Mouse (Mus musculus) midbrain, embryonic 10.5 days (tissue): ENCODE measurements around the gene Isoc2a. TPM values are rescaled to one million over a fixed set of nuclear protein-coding genes. Genes with fewer than 3 reads are reported as not detected.
"Not testable (repeated sequence)": the region's sequence is repeated elsewhere in the genome, so short reads cannot be mapped to it uniquely, and the experiment has no call there.

ENCODE experiments used
- DNase-seq: peaks from one replicate; pipeline ENCODE4 v3.0.0-alpha.2; 2017; ENCODE audit warnings: low spot score
- H3K27ac ChIP-seq: fragments of 300-500 bp; sonication (generic); replicated peaks from 2 replicates; pipeline ENCODE4 v1.5.1; 2016; ENCODE audit warnings: mild to moderate bottlenecking
- H3K27me3 ChIP-seq: fragments of 300-500 bp; sonication (generic); 2 replicates; pipeline ENCODE4 v1.6.1; 2016; ENCODE audit warnings: low read depth, mild to moderate bottlenecking; ENCODE audit not compliant: poor library complexity, severe bottlenecking
- H3K36me3 ChIP-seq: fragments of 300-500 bp; sonication (generic); 2 replicates; pipeline ENCODE4 v1.6.1; 2016; ENCODE audit warnings: mild to moderate bottlenecking, moderate library complexity
- H3K4me1 ChIP-seq: fragments of 300-500 bp; sonication (generic); 2 replicates; pipeline ENCODE4 v1.6.1; 2016
- H3K4me3 ChIP-seq: fragments of 300-500 bp; sonication (generic); 2 replicates; pipeline ENCODE4 v1.5.1; 2016; ENCODE audit warnings: mild to moderate bottlenecking, moderate library complexity
- H3K9me3 ChIP-seq: fragments of 300-500 bp; sonication (generic); replicated peaks from 2 replicates; pipeline ENCODE4 v1.6.1; 2016; ENCODE audit warnings: mild to moderate bottlenecking
- WGBS: fragments of 180-500 bp; shearing (Covaris S2); methylation state at CpG from one replicate; pipeline ENCODE4 v1.1.7; 2016; 5-methylcytosine and 5-hydroxymethylcytosine counted together
- polyA plus RNA-seq: library from polyadenylated mRNA; unstranded; fragments of >200 nt; fragmentation: Nextera tagmentation; extraction: Ambion mirVana; gene quantifications from 2 replicates; pipeline ENCODE4 v1.2.1, GENCODE M21; 2016

The Isoc2a gene
- polyA plus RNA-seq, 1 experiment from 2014 or later: 0.64 TPM

DNA sequence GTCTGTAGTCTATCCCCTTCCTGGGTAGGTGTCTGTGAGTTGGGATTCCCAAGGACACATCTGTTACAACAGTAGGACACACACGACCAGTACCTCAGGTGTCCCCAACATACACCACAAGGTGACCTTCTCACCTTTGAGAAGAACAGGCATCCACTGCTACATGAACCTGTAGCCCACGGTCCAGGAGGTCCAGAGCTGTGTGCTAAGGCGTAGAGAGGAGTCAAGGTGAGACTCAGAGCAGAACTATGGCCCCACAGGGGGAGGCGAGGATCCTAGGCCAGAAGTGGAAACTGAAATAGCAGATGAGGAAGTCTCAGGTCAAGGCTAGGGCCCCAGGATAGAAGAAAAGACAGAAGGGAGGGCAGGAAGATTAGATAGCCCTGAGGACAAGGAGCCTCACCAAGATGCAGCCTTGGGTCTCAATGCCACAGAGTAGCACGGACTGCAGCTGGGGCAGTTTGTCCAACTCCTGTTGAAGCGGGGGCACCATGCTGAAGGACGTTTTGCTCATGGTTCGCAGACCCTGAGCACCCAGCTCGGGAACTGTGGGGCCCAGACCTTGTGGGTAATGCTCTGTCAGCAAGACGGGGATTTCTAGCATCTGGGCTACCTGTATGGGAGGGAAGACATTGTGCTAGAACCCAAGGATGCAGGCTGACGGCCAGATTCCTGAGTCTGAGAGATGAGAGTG, 26.2 kb upstream of the Isoc2a start:
- 0 out of 2 replicates have a peak, but pooled peaks cover 6% of the 10 kb centered on the region for H3K9me3 ChIP-seq
- H3K36me3 ChIP-seq: no peaks in the 10 kb centered on the region
- no peak for DNase-seq
- H3K27me3 ChIP-seq: peaks cover 16% of the 10 kb centered on the region
- H3K4me1 ChIP-seq: no peaks in the 10 kb centered on the region
- 81% methylated on average over 11 of the region's 11 CpGs for WGBS
- H3K27ac ChIP-seq: no peak overlapping the region
- H3K4me3 ChIP-seq: no peak overlapping the region

DNA sequence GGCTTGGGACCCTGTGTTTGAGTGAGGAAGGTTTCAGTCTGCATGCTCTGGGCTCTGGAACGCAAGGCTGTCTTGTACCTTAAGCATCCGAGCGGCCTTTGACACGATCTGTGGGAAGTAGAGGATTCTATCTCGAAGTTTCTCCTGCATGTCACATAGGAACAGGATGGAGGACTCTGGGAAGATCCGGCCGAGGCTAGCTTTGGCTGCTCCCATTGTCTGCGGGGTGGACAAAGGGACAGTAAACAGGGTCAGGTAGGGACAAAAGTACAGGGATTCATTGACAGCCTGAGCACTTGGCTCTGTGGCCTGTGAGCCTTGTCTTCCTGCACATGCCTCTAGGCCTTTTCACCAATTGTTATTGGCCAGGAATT, 25.7 kb upstream of the Isoc2a start:
- 70% methylated on average over 8 of the region's 8 CpGs for WGBS

DNA sequence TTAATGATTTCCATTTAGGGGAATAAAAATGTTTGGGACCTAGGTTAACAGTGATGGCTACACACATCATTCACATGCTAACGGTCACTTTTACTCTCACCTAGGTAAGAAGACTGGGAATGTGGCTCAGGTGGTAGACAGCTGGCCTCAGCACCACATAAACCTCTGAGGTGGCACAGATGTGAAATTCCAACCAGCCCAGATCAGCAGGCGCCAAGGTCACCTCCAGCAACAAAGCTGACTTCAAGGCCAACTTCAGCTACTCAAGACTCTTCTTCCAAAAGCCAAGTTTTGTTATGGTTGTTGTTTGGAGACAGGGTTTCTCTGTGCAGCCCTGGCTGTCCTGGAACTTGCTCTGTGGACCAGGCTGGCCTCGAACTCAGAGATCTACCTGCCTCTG, 23.3 kb upstream of the Isoc2a start:
- no peak overlapping the region for H3K4me3 ChIP-seq
- no peak for DNase-seq
- no peaks in the 10 kb centered on the region for H3K4me1 ChIP-seq
- no peaks in the 10 kb centered on the region for H3K36me3 ChIP-seq
- H3K27ac ChIP-seq: no peak overlapping the region
- 85% methylated on average over 3 of the region's 3 CpGs for WGBS
- no peaks in the 10 kb centered on the region for H3K9me3 ChIP-seq
- H3K27me3 ChIP-seq: no peaks in the 10 kb centered on the region

More for the DNA sequence above, 25.7 kb upstream of the Isoc2a start:
- H3K27ac ChIP-seq: no peak overlapping the region
- H3K4me1 ChIP-seq: no peaks in the 10 kb centered on the region
- no peaks in the 10 kb centered on the region for H3K36me3 ChIP-seq
- H3K4me3 ChIP-seq: no peak overlapping the region
- 0 out of 2 replicates have a peak, but pooled peaks cover 6% of the 10 kb centered on the region for H3K9me3 ChIP-seq
- H3K27me3 ChIP-seq: peaks cover 11% of the 10 kb centered on the region
- DNase-seq: no peak

DNA sequence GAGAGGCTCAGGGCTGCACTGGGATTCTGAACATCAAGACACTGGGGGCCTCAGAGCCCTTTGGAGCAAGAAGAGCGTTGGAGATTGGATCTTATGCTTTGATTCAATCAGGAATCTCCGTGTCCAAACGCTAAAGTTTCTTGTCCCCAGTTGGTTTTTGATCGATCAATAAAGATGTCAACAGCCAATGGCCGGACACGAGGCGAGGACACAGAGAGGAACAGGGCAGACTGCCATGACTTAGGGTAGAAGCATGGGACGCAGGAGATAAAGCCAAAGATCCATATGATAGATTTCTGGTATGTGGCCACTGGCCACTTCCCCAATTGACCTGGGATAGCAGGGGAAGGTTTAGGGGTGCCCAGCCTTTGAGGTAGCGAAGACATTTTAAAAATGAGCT, 20.4 kb upstream of the Isoc2a start:
- Histone ChIP-seq H3K27ac (no peak overlapping the region), H3K9me3 (no peaks in the 10 kb centered on the region), H3K27me3 (no peaks in the 10 kb centered on the region), H3K36me3 (no peaks in the 10 kb centered on the region), H3K4me1 (no peaks in the 10 kb centered on the region), H3K4me3 (no peak overlapping the region)
- no peak for DNase-seq
- WGBS: 88% methylated on average over 9 of the region's 9 CpGs

DNA sequence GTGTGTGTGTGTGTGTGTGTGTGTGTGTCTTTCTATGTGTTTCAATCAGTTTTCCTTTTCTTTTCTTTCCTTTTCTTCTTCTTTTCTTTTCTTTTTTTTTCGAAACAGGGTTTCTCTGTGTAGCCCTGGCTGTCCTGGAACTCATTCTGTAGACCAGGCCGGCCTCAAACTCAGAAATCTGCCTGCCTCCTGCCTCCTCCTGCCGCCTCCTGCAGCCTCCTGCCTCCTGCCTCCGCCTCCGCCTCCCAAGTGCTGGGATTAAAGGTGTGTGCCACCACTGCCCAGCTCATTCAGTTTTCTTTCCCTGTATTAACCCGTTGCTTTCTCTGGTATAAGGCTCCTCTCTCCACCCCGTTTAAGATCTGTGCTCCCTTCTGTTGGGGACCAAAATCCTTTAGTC, 19.6 kb upstream of the Isoc2a start:
- H3K36me3 ChIP-seq: no peaks in the 10 kb centered on the region
- no peaks in the 10 kb centered on the region for H3K4me1 ChIP-seq
- no peaks in the 10 kb centered on the region for H3K27me3 ChIP-seq
- H3K4me3 ChIP-seq: no peak overlapping the region
- no peaks in the 10 kb centered on the region for H3K9me3 ChIP-seq
- DNase-seq: no peak
- 68% methylated on average over 7 of the region's 7 CpGs for WGBS
- H3K27ac ChIP-seq: no peak overlapping the region

DNA sequence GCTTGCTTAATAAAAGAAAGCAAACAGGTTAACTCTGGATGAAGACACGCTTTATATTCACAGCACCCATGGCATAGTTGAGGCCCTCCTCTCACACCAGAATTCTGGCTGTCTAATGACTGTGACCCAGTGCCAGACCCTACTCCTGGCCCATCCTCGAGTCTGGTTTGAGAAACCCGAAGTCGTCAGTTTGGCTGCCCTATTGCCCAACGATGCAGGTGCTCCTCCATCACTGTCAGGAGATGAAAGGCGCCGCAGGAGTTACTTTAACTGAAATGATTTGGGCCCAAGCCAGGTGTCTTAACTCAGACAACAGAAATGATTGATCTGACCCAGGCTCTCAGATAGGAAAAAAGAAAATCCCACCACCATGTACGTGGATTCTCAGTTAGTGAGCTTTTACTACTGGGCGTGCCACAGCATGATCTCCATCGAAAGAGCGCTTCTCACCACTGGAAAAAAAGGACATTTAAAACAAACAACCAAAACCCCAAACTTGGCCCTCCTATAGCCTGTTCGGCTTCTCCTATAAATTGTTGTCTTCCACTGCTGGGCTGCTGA, 17.5 kb upstream of the Isoc2a start:
- Histone ChIP-seq H3K36me3 (no peaks in the 10 kb centered on the region), H3K9me3 (no peaks in the 10 kb centered on the region), H3K27ac (no peak overlapping the region), H3K4me1 (no peaks in the 10 kb centered on the region), H3K27me3 (no peaks in the 10 kb centered on the region), H3K4me3 (no peak overlapping the region)
- DNase-seq: no peak
- 85% methylated on average over 12 of the region's 12 CpGs for WGBS

DNA sequence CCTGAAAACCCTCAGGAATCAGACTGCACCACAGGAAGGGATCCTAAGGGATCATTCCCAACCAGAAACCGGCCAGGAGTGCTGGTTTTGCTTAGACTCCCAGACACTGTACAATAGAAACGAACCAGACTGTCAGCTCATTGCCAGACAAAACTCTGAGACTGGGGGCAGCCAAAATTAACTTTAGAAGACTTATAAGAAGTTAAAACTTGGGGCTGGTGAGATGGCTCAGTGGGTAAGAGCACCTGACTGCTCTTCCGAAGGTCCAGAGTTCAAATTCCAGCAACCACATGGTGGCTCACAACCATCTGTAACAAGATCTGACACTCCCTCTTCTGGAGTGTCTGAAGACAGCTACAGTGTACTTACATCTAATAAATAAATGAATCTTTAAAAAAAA, 16.0 kb upstream of the Isoc2a start:
- not testable (repeated sequence) for DNase-seq, H3K27me3 ChIP-seq, H3K4me3 ChIP-seq, H3K36me3 ChIP-seq, H3K27ac ChIP-seq, H3K4me1 ChIP-seq, H3K9me3 ChIP-seq
- 78% methylated on average over 3 of the region's 3 CpGs for WGBS

DNA sequence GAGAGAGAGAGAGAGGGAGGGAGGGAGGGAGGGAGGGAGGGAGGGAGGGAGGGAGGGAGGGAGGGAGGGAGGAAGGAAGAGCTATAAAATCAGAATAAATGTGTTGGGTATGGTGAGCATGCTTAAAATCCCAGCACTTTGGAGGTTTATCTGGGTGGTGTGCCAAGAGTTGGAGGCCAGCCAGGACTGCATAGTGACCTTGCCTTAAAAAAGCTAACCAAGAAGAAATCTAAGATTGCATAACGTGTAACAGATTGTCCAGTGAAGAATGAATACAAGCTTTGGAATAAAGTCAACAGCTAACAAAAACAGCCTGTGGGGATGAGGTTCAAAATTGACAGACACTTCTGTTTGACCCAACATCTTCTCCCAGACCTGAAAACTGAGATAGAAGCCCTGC, 13.9 kb upstream of the Isoc2a start:
- H3K27ac ChIP-seq: no peak overlapping the region
- H3K4me3 ChIP-seq: no peak overlapping the region
- no peak for DNase-seq
- H3K9me3 ChIP-seq: no peaks in the 10 kb centered on the region; the same call in 1 of the 2 replicates
- WGBS: 73% methylated on average over 1 of the region's 1 CpGs
- no peaks in the 10 kb centered on the region for H3K36me3 ChIP-seq
- peaks cover 17% of the 10 kb centered on the region for H3K4me1 ChIP-seq
- H3K27me3 ChIP-seq: no peaks in the 10 kb centered on the region

DNA sequence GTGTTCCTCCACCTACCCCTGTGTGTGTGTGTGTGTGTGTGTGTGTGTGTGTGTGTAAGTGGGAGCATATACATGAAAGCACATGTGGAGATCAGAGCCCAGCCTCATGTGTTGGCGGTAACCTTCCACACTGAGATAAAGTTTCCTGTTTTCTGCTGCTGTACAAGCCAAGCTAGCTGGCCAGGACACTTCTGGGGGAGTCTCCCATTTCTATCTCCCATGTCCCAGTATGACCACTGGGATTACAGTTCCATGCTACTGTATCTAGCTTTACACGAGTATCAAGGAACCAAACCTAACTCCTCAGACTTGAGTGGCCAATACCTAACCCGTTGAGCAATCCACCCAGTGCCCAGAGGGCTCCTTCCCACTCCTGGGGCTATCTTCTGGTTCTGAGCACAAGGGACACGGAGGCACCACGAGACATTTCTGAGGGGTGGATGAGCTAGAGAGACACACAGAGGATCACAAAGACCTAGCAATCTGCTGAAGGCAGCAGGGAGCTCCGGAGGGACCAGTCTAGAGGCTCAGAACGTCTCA, 13.3 kb upstream of the Isoc2a start:
- Histone ChIP-seq H3K9me3 (no peaks in the 10 kb centered on the region; the same call in 1 of the 2 replicates), H3K4me1 (peaks cover 17% of the 10 kb centered on the region), H3K4me3 (no peak overlapping the region), H3K27me3 (no peaks in the 10 kb centered on the region), H3K27ac (no peak overlapping the region), H3K36me3 (no peaks in the 10 kb centered on the region)
- DNase-seq: no peak
- WGBS: 74% methylated on average over 7 of the region's 7 CpGs

DNA sequence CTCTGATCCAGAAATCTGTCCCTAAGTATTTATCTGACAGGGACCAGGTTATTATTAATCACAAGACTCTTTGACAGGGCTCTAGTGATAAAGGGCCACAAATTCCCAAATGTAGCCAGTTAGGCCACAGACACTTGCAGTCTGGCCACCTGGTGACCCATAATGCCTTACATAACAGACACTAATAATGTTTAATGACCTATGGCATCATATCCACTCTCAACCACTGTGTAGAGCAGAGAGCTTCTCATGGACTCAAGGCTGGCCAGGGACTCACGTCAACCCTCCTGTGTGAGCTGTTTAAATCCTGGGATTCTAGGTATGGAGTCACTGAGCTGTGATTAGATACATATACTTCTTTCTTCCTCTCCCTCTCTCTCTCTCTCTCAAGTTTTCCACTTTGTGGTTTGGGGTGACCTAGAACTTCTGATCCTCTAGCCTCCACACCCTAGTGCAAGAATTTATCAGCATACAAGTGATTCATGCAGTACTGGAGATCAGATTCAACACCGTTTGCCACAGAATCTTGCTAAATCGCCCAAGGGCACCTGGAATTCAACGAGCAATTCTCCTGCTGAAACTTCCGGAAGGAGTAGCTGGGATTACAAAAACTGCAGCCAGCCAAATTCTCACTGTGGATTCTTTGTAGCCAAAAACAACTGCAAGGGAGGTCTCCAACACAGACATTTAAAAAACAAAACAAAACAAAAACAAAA, 12.7 kb upstream of the Isoc2a start:
- Histone ChIP-seq H3K9me3 (no peaks in the 10 kb centered on the region; the same call in 1 of the 2 replicates), H3K27me3 (no peaks in the 10 kb centered on the region), H3K27ac (no peak overlapping the region), H3K4me1 (peaks cover 17% of the 10 kb centered on the region), H3K36me3 (no peaks in the 10 kb centered on the region), H3K4me3 (no peak overlapping the region)
- 87% methylated on average over 5 of the region's 5 CpGs for WGBS
- no peak for DNase-seq

DNA sequence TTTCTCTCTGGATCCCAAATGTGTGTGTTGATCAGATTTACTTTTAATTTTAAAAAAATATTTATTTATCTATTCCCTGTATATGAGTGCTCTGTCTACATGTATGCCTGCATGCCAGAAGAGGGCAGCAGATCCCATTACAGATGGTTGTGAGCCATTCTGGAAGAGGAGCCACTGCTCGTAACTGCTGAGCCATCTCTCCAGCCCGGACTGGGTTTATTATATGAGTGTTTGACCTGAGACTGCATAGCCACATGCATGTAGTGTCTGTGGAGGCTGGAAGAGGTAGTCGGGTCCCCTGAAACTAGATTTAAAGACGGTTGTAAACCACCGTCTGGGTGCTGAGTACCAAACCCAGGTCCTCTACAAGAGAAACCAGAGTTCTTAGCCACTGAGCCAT, 11.9 kb upstream of the Isoc2a start:
- Histone ChIP-seq H3K9me3 (no peaks in the 10 kb centered on the region; the same call in 1 of the 2 replicates), H3K27ac (peak overlapping the region; percentile 89), H3K4me3 (peak overlapping the region; percentile 56), H3K27me3 (no peaks in the 10 kb centered on the region), H3K4me1 (peaks cover 17% of the 10 kb centered on the region), H3K36me3 (no peaks in the 10 kb centered on the region)
- peak; percentile 46 for DNase-seq
- WGBS: 65% methylated on average over 5 of the region's 5 CpGs

DNA sequence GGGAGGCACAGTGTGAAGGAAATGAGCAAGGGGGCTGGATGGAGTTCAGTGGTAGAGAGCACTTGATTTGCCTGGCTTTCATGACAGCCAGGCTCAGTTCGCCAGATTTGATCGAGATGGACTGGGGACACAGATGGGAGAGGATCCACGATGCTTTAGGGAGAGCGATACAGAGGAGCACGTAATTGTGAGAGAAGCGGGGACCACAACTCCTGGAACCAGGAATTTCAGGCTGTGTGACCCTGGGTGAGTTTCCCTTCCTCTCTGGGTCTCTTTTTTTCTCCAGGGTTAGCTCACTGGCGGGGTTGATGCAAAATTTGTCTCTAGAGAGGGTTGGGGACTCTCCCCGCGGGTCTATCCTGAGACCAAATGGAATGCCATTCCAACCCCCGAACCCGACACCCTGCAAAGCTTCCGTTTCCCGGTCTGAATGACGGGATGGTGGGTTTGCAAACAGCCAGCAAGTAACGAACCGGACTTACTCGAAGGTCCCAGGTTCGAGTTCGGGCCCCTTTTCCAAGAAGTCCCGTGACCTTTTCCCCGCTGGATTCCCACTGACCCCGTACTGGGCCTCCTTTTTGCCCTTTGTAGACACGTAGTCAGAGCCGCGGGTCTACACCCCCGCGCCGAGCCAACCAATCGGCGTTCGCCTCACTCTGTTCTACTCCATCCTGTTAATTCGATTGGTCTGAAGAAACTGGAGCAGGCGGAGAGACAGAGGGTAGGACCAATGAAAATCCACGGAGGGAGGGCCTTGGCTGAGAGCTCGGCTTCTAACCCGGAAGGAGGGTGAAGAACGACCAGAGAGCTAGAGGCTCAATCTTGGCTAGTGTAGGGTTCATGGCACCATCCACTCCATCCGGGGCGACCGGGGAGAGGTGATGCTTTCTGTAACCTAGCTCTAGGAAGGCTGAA, 11.1 kb upstream of the Isoc2a start:
- DNase-seq: peak; percentile 95
- 5% methylated on average over 40 of the region's 40 CpGs for WGBS
- Histone ChIP-seq H3K4me3 (peak overlapping the region; percentile 56), H3K36me3 (no peaks in the 10 kb centered on the region), H3K4me1 (peaks cover 17% of the 10 kb centered on the region), H3K27me3 (no peaks in the 10 kb centered on the region), H3K27ac (peak overlapping the region; percentile 89), H3K9me3 (no peaks in the 10 kb centered on the region; the same call in 1 of the 2 replicates)
